Mouse (Mus musculus) spleen, postnatal 36 days (tissue): ENCODE measurements around the gene Gm3453.
A peak's percentile ranks its signal among the peaks of the same experiment; 100 is the strongest.
"Not testable (repeated sequence)": the region's sequence is repeated elsewhere in the genome, so short reads cannot be mapped to it uniquely, and the experiment has no call there.

Source experiments
- DNase-seq, 2 experiments: peaks; one replicate each; pipeline ENCODE4 v3.0.0; 2022; ENCODE audit warnings: low spot score in 2 of 2, mixed read lengths in 1 of 2

Gene Gm3453

GRCm38 (mm10) chr14:5979037-5979436, at the start of gene Gm3453:
Gene Gm3453 (minus strand): TSS chr14:5979137.
- DNase-seq: not testable (repeated sequence)

- DNase-seq: peak; percentile 4 to 6
These were observed 8.2 kb upstream of the Gm3453 start for GRCm38 (mm10) chr14:5987136-5987535.

- DNase-seq: not testable (repeated sequence)
These were observed 16.5 kb downstream of the Gm3453 start for GRCm38 (mm10) chr14:5962441-5962840.

GRCm38 (mm10) chr14:5961635-5962034, 17.3 kb downstream of the Gm3453 start, which contains the start of gene Gm3248:
Gene Gm3248 (minus strand): TSS chr14:5961745.
- DNase-seq: not testable (repeated sequence)

GRCm38 (mm10) chr14:5961102-5961501, 17.8 kb downstream of the Gm3453 start:
- DNase-seq: not testable (repeated sequence)

GRCm38 (mm10) chr14:5960479-5960878, 18.5 kb downstream of the Gm3453 start:
- not testable (repeated sequence) for DNase-seq

GRCm38 (mm10) chr14:5923276-5923675, 55.7 kb downstream of the Gm3453 start:
- not testable (repeated sequence) for DNase-seq
